Mouse (Mus musculus): Measurements from ENCODE around the gene Olfr374. TPM values are rescaled to one million over a fixed set of nuclear protein-coding genes. Genes with fewer than 3 reads are reported as not detected.
"Not testable (repeated sequence)": the region's sequence is repeated elsewhere in the genome, so short reads cannot be mapped to it uniquely, and the experiment has no call there.

Olfr374 gene
- total and polyA plus RNA-seq, 2 experiments: not detected

- no peaks in the 10 kb centered on the region for H3K79me2 ChIP-seq (ENCODE audit: control insufficient read depth, insufficient read depth, low read length)
- no peaks in the 10 kb centered on the region for H3K4me1 ChIP-seq (ENCODE audit: control insufficient read depth, insufficient read depth, low read length)
- DNase-seq (ENCODE audit: extremely low read depth, low read depth, low spot score): peak; percentile 19
- no peak overlapping the region for H3K4me3 ChIP-seq (ENCODE audit: insufficient read depth, low read depth, low read length)
- no peak overlapping the region for H3K27ac ChIP-seq (replicated peaks; ENCODE audit: insufficient read depth, low read depth, low read length)
- H3K9ac ChIP-seq (ENCODE audit: low read depth, low read length): no peak overlapping the region
- TF ChIP-seq CTCF (IDR thresholded peaks at IDR 0.05; ENCODE audit: low read depth, low read length) (peak; percentile 92), POLR2A (IDR thresholded peaks at IDR 0.05; ENCODE audit: extremely low read depth, insufficient read depth, low read length) (no peak)
- no peaks in the 10 kb centered on the region for H3K27me3 ChIP-seq (ENCODE audit: control insufficient read depth, insufficient read depth, low read length)
- 20% methylated on average over 4 of the region's 4 CpGs for WGBS
- H3K36me3 ChIP-seq (ENCODE audit: control insufficient read depth, insufficient read depth, low read length): no peaks in the 10 kb centered on the region
Measured at GRCm38 (mm10) chr8:72105165-72105564, 1.7 kb upstream of the Olfr374 start.

GRCm38 (mm10) chr8:72110876-72111275 lies 4.0 kb downstream of the Olfr374 start:
- Histone ChIP-seq H3K4me3 (ENCODE audit: insufficient read depth, low read depth, low read length) (no peak overlapping the region), H3K79me2 (ENCODE audit: control insufficient read depth, insufficient read depth, low read length) (no peaks in the 10 kb centered on the region), H3K27ac (replicated peaks; ENCODE audit: insufficient read depth, low read depth, low read length) (no peak overlapping the region), H3K4me1 (ENCODE audit: control insufficient read depth, insufficient read depth, low read length) (no peaks in the 10 kb centered on the region), H3K27me3 (ENCODE audit: control insufficient read depth, insufficient read depth, low read length) (no peaks in the 10 kb centered on the region; the same call in 1 of the 2 replicates), H3K9ac (ENCODE audit: low read depth, low read length) (no peak overlapping the region), H3K36me3 (ENCODE audit: control insufficient read depth, insufficient read depth, low read length) (no peaks in the 10 kb centered on the region)
- 76% methylated on average over 6 of the region's 6 CpGs for WGBS
- TF ChIP-seq CTCF (IDR thresholded peaks at IDR 0.05; ENCODE audit: low read depth, low read length): no peak
- TF ChIP-seq POLR2A (IDR thresholded peaks at IDR 0.05; ENCODE audit: extremely low read depth, insufficient read depth, low read length): no peak
- no peak for DNase-seq (ENCODE audit: extremely low read depth, low read depth, low spot score)

GRCm38 (mm10) chr8:72112486-72112885 lies 5.6 kb downstream of the Olfr374 start:
- H3K4me3 ChIP-seq (ENCODE audit: insufficient read depth, low read depth, low read length): no peak overlapping the region
- no peaks in the 10 kb centered on the region; the same call in 1 of the 2 replicates for H3K27me3 ChIP-seq (ENCODE audit: control insufficient read depth, insufficient read depth, low read length)
- DNase-seq (ENCODE audit: extremely low read depth, low read depth, low spot score): no peak
- TF ChIP-seq POLR2A (IDR thresholded peaks at IDR 0.05; ENCODE audit: extremely low read depth, insufficient read depth, low read length): no peak
- TF ChIP-seq CTCF (IDR thresholded peaks at IDR 0.05; ENCODE audit: low read depth, low read length): peak; percentile 22; the same call in 1 of the 2 replicates
- no peaks in the 10 kb centered on the region for H3K79me2 ChIP-seq (ENCODE audit: control insufficient read depth, insufficient read depth, low read length)
- no peak overlapping the region for H3K9ac ChIP-seq (ENCODE audit: low read depth, low read length)
- no peaks in the 10 kb centered on the region for H3K4me1 ChIP-seq (ENCODE audit: control insufficient read depth, insufficient read depth, low read length)
- no peak overlapping the region for H3K27ac ChIP-seq (replicated peaks; ENCODE audit: insufficient read depth, low read depth, low read length)
- 76% methylated on average over 3 of the region's 3 CpGs for WGBS
- no peaks in the 10 kb centered on the region for H3K36me3 ChIP-seq (ENCODE audit: control insufficient read depth, insufficient read depth, low read length)

- 93% methylated on average over 2 of the region's 2 CpGs for WGBS
- Histone ChIP-seq H3K36me3 (ENCODE audit: control insufficient read depth, insufficient read depth, low read length) (no peaks in the 10 kb centered on the region), H3K27ac (replicated peaks; ENCODE audit: insufficient read depth, low read depth, low read length) (no peak overlapping the region), H3K4me1 (ENCODE audit: control insufficient read depth, insufficient read depth, low read length) (no peaks in the 10 kb centered on the region), H3K79me2 (ENCODE audit: control insufficient read depth, insufficient read depth, low read length) (no peaks in the 10 kb centered on the region), H3K27me3 (ENCODE audit: control insufficient read depth, insufficient read depth, low read length) (no peaks in the 10 kb centered on the region; the same call in 1 of the 2 replicates), H3K9ac (ENCODE audit: low read depth, low read length) (no peak overlapping the region), H3K4me3 (ENCODE audit: insufficient read depth, low read depth, low read length) (no peak overlapping the region)
- no peak for DNase-seq (ENCODE audit: extremely low read depth, low read depth, low spot score)
- TF ChIP-seq POLR2A (IDR thresholded peaks at IDR 0.05; ENCODE audit: extremely low read depth, insufficient read depth, low read length) (no peak), CTCF (IDR thresholded peaks at IDR 0.05; ENCODE audit: low read depth, low read length) (no peak)
Measured at GRCm38 (mm10) chr8:72115202-72115601, 8.4 kb downstream of the Olfr374 start.

- DNase-seq (ENCODE audit: extremely low read depth, low read depth, low spot score): no peak
- H3K27me3 ChIP-seq (ENCODE audit: control insufficient read depth, insufficient read depth, low read length): no peaks in the 10 kb centered on the region
Measured at GRCm38 (mm10) chr8:72118616-72119015, 11.8 kb downstream of the Olfr374 start.

GRCm38 (mm10) chr8:72121486-72121885 lies 14.6 kb downstream of the Olfr374 start:
- not testable (repeated sequence) for H3K27ac ChIP-seq (replicated peaks; ENCODE audit: insufficient read depth, low read depth, low read length); H3K36me3 ChIP-seq (ENCODE audit: control insufficient read depth, insufficient read depth, low read length); H3K27me3 ChIP-seq (ENCODE audit: control insufficient read depth, insufficient read depth, low read length); H3K79me2 ChIP-seq (ENCODE audit: control insufficient read depth, insufficient read depth, low read length); DNase-seq (ENCODE audit: extremely low read depth, low read depth, low spot score); H3K9ac ChIP-seq (ENCODE audit: low read depth, low read length); H3K4me3 ChIP-seq (ENCODE audit: insufficient read depth, low read depth, low read length); H3K4me1 ChIP-seq (ENCODE audit: control insufficient read depth, insufficient read depth, low read length)
- WGBS: 68% methylated on average over 3 of the region's 3 CpGs

More at GRCm38 (mm10) chr8:72118616-72119015, 11.8 kb downstream of the Olfr374 start:
- H3K27ac ChIP-seq (replicated peaks; ENCODE audit: insufficient read depth, low read depth, low read length): no peak overlapping the region
- H3K9ac ChIP-seq (ENCODE audit: low read depth, low read length): no peak overlapping the region
- no peak overlapping the region for H3K4me3 ChIP-seq (ENCODE audit: insufficient read depth, low read depth, low read length)
- no peaks in the 10 kb centered on the region for H3K4me1 ChIP-seq (ENCODE audit: control insufficient read depth, insufficient read depth, low read length)
- 55% methylated on average over 4 of the region's 4 CpGs for WGBS
- H3K36me3 ChIP-seq (ENCODE audit: control insufficient read depth, insufficient read depth, low read length): no peaks in the 10 kb centered on the region
- no peaks in the 10 kb centered on the region for H3K79me2 ChIP-seq (ENCODE audit: control insufficient read depth, insufficient read depth, low read length)
- TF ChIP-seq POLR2A (IDR thresholded peaks at IDR 0.05; ENCODE audit: extremely low read depth, insufficient read depth, low read length) (no peak), CTCF (IDR thresholded peaks at IDR 0.05; ENCODE audit: low read depth, low read length) (no peak)

Measured in liver, adult 2 months (tissue).